Mouse (Mus musculus) lung, embryonic 15.5 days (tissue): ENCODE results near the gene Rnft2. TPM values are rescaled to one million over a fixed set of nuclear protein-coding genes. Genes with fewer than 3 reads are reported as not detected.

Source experiments
- ATAC-seq: fragments of 200-750 bp; cut with Nextera tagmentation; 2 replicates; pipeline ENCODE4 v1.8.0; 2017; ENCODE audit warnings: moderate number of reproducible peaks, borderline replicate concordance; ENCODE audit not compliant: low FRiP score, low TSS enrichment; ENCODE audit errors: extremely low read depth
- H3K27ac ChIP-seq: fragments of 300-500 bp; sonication (generic); 2 replicates; pipeline ENCODE4 v1.5.1; 2015; ENCODE audit warnings: moderate library complexity, mild to moderate bottlenecking, inconsistent platforms
- H3K27me3 ChIP-seq: fragments of 300-500 bp; sonication (generic); 2 replicates; pipeline ENCODE4 v1.6.1; 2015; ENCODE audit warnings: inconsistent platforms
- H3K36me3 ChIP-seq: fragments of 300-500 bp; sonication (generic); 2 replicates; pipeline ENCODE4 v1.6.1; 2015; ENCODE audit warnings: inconsistent platforms
- H3K4me1 ChIP-seq: fragments of 300-500 bp; sonication (generic); 2 replicates; pipeline ENCODE4 v1.6.1; 2015; ENCODE audit warnings: inconsistent platforms
- H3K4me2 ChIP-seq: fragments of 300-500 bp; sonication (generic); 2 replicates; pipeline ENCODE4 v1.6.1; 2015; ENCODE audit warnings: inconsistent platforms, mild to moderate bottlenecking, moderate library complexity
- H3K4me3 ChIP-seq: fragments of 300-500 bp; sonication (generic); 2 replicates; pipeline ENCODE4 v1.5.1; 2015; ENCODE audit warnings: mild to moderate bottlenecking, inconsistent platforms
- H3K9ac ChIP-seq: fragments of 300-500 bp; sonication (generic); 2 replicates; pipeline ENCODE4 v1.6.1; 2015; ENCODE audit warnings: inconsistent platforms
- H3K9me3 ChIP-seq: fragments of 300-500 bp; sonication (generic); 2 replicates; pipeline ENCODE4 v1.6.1; 2016; ENCODE audit warnings: inconsistent platforms
- WGBS: fragments of 180-500 bp; shearing (Covaris S2); methylation state at CpG from one replicate; pipeline ENCODE4 v1.1.7; 2015; 5-methylcytosine and 5-hydroxymethylcytosine counted together
- polyA plus RNA-seq: library from polyadenylated mRNA; unstranded; fragments of >200 nt; fragmentation: Nextera tagmentation; extraction: Ambion mirVana; gene quantifications from 2 replicates; pipeline ENCODE4 v1.2.1, GENCODE M21; 2015

The Rnft2 gene
- polyA plus RNA-seq, 1 experiment from 2014 or later: 2.6 TPM

DNA sequence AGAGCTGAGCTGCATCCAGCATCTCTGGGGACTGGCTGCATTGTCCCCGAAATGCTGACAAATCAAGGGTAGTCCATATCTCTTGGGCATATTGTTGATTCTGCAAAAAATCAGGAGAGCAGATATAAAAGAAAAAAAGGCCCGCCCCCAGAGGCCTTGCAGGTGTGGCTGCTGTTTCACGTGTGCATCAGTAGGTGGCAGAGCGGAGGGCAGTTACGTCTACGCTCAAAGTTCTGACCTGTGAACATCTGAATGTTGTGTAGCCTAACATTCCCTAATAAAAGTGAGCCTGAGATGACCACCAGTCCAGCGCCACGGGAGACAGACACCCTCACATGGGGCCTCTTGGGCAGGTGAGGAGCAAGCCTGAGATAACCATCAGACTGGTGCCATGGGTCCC lies 21.4 kb upstream of the Rnft2 start:
- Histone ChIP-seq H3K9ac (no peak overlapping the region), H3K9me3 (no peaks in the 10 kb centered on the region), H3K4me1 (peaks cover 9% of the 10 kb centered on the region), H3K36me3 (peaks cover 6% of the 10 kb centered on the region), H3K4me2 (no peak overlapping the region), H3K4me3 (no peak overlapping the region), H3K27ac (no peak overlapping the region), H3K27me3 (peaks cover 21% of the 10 kb centered on the region)
- ATAC-seq: no peak
- 31% methylated on average over 8 of the region's 8 CpGs for WGBS

DNA sequence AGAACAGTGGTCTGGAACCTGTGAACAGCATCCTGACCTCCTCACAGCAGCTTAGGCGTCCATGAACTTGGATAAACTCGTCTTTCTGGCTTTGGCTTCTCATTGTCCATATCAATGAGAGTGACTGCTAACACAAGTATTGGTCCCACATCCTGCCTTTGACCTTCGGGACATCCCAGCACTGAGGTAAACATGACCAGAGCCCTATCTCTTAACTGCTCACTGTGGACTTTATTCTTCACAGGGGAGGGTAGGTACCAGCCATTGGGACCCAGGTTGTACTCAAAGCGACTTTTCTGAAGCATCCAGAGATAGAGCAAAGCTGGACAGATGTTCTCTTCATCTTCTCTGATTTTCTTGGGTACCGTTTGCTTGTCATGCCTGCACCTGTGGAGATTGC lies 20.4 kb upstream of the Rnft2 start:
- no peak overlapping the region for H3K27ac ChIP-seq
- WGBS: 69% methylated on average over 5 of the region's 5 CpGs
- no peak for ATAC-seq

DNA sequence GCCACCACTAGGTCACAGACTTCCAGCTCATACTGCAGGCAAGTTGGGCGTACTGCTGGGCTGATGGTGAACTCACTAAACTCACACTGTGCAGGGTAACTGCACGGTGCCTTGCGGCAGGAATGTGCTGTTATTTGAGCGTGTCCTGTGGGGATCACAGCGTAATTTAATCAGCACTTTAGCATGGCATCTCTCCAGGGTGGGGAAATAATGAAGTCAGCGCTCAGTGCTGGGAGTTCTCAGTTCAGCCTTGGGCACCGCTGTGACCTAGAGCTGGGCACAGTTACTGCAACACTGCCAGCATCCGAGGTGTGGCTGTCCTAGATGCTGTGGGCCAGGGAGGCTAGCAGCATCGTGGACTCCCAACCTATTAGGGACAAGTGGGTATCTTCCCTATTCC lies 19.4 kb upstream of the Rnft2 start:
- no peak for ATAC-seq
- H3K4me3 ChIP-seq: no peak overlapping the region
- 78% methylated on average over 9 of the region's 9 CpGs for WGBS
- no peak overlapping the region for H3K9ac ChIP-seq
- H3K27ac ChIP-seq: no peak overlapping the region
- H3K9me3 ChIP-seq: no peaks in the 10 kb centered on the region
- H3K4me1 ChIP-seq: peaks cover 16% of the 10 kb centered on the region
- H3K27me3 ChIP-seq: peaks cover 2% of the 10 kb centered on the region; the same call in 1 of the 2 replicates
- H3K36me3 ChIP-seq: peaks cover 13% of the 10 kb centered on the region
- H3K4me2 ChIP-seq: no peak overlapping the region

More for the DNA sequence above, 20.4 kb upstream of the Rnft2 start:
- Histone ChIP-seq H3K36me3 (peaks cover 13% of the 10 kb centered on the region), H3K4me1 (peaks cover 7% of the 10 kb centered on the region), H3K27me3 (peaks cover 12% of the 10 kb centered on the region), H3K4me3 (no peak overlapping the region), H3K9ac (no peak overlapping the region), H3K9me3 (no peaks in the 10 kb centered on the region), H3K4me2 (no peak overlapping the region)

DNA sequence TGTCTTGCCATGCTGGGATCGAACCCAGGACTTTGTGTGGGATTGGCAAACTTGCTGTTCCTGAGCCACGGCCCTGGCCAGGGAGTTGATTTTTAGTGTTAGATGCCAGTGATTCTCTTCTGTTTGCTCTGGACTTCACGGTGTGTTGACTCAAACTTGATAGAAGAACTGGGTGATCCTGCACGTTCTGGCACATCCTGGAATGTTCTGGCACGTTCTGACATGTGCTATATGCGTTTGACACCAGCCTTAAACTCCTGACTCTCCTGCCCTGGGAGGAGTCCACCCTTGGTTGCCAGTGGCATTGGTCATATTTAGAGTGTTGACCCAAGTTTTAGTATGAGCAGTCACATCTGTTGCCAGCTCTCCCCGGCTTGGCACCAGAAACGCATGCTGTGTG lies 17.5 kb upstream of the Rnft2 start:
- Histone ChIP-seq H3K4me2 (no peak overlapping the region), H3K36me3 (peaks cover 14% of the 10 kb centered on the region), H3K4me3 (no peak overlapping the region), H3K27me3 (no peaks in the 10 kb centered on the region), H3K4me1 (peaks cover 19% of the 10 kb centered on the region), H3K9me3 (no peaks in the 10 kb centered on the region), H3K27ac (no peak overlapping the region), H3K9ac (no peak overlapping the region)
- no peak for ATAC-seq
- 75% methylated on average over 8 of the region's 8 CpGs for WGBS

DNA sequence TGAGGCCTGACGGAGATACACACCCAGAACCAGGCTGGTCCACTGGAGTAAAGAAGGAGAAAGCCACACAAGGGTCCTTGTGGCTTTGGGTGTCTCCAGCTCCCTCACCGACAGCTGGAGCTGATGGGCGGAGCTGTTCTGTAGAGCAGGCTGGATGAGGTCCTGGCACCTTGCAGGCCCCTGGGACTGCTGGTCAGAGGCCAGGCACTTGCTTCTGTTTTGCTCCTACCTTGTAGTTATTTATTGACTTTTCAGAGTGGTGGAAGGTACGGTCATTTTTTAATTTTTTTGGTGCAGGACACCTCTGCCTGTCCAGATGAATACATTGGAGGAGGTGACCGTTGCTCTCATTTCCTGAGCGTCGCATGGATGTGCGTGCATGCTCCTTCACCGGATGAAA lies 16.3 kb upstream of the Rnft2 start:
- no peaks in the 10 kb centered on the region for H3K9me3 ChIP-seq
- H3K4me2 ChIP-seq: no peak overlapping the region
- no peak overlapping the region for H3K4me3 ChIP-seq
- H3K4me1 ChIP-seq: peaks cover 19% of the 10 kb centered on the region
- ATAC-seq: no peak
- 87% methylated on average over 9 of the region's 9 CpGs for WGBS
- peaks cover 25% of the 10 kb centered on the region for H3K36me3 ChIP-seq
- H3K27ac ChIP-seq: no peak overlapping the region
- no peaks in the 10 kb centered on the region for H3K27me3 ChIP-seq
- no peak overlapping the region for H3K9ac ChIP-seq

DNA sequence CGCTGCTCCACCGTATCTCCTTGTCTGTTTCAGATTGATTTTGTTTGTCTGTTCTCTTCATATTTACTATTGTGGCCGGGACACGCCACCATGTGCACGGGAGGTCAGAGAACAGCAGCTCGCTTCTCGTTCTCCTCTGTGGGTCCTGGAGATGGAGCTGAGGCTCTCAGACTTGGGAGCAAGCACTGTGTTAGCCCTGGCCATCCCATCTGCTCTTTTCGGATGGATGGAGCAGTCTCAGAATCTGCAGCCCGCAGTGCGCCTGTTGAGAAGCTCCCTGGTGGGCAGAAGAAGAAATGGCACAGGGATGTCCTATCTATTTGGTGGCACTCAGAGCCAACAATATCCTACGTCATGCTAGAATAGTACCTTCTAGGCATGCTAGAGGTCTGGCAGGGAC lies 15.7 kb upstream of the Rnft2 start:
- no peak overlapping the region for H3K4me3 ChIP-seq
- no peak overlapping the region for H3K4me2 ChIP-seq
- peaks cover 19% of the 10 kb centered on the region for H3K4me1 ChIP-seq
- ATAC-seq: no peak
- H3K27me3 ChIP-seq: no peaks in the 10 kb centered on the region
- H3K9me3 ChIP-seq: no peaks in the 10 kb centered on the region
- H3K27ac ChIP-seq: no peak overlapping the region
- 85% methylated on average over 11 of the region's 11 CpGs for WGBS
- peaks cover 25% of the 10 kb centered on the region for H3K36me3 ChIP-seq
- H3K9ac ChIP-seq: no peak overlapping the region

DNA sequence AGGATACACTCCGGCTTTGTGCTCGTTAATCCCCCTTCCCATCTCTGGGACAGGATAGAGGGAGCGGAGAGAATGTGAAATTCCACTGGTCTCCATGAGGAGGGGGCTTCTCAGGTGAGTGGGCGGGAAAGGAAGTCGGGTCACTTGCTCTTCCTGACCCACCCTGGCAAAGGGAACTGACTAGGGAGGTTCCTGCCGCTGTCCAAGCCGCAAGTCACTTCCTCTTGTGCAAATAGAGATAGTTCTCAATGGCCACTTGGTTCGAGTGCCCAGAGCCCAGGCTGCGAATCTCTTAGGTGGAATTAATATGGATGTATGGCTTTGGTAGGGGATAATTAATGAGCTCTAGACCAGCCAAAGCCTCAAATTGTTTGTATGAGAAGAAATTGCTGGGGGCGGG lies 15.1 kb upstream of the Rnft2 start:
- H3K27ac ChIP-seq: peak overlapping the region; percentile 21; the same call in 1 of the 2 replicates
- H3K4me3 ChIP-seq: no peak overlapping the region
- 0 out of 2 replicates have a peak overlapping the region, but pooled peaks have one; percentile 7 for H3K4me2 ChIP-seq
- no peak overlapping the region for H3K9ac ChIP-seq
- H3K27me3 ChIP-seq: no peaks in the 10 kb centered on the region
- H3K4me1 ChIP-seq: peaks cover 19% of the 10 kb centered on the region
- whole genome bisulfite sequencing: 60% methylated on average over 10 of the region's 10 CpGs
- no peak for ATAC-seq
- no peaks in the 10 kb centered on the region for H3K9me3 ChIP-seq
- peaks cover 25% of the 10 kb centered on the region for H3K36me3 ChIP-seq

DNA sequence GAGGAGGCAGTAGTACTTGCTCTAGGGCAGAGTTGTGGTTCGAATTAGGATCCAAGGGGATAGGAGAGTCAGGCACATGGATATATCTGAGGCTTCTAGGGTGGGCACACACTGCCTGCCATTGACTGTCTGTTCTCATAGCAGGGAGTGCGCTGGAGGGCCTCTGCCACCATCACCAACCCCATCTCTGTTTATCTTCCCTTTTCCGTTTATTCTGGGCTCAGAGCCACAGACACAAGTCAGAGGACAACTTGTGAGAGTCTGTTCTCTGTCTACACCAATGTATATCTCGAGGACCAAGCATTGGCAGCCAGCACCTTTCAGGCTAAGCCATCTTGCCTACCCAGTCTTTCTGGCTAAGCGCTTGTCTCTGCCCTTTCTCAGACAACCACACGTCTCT lies 14.7 kb upstream of the Rnft2 start:
- Histone ChIP-seq H3K9ac (no peak overlapping the region), H3K4me1 (peaks cover 19% of the 10 kb centered on the region), H3K4me3 (no peak overlapping the region), H3K4me2 (0 out of 2 replicates have a peak overlapping the region, but pooled peaks have one; percentile 7), H3K36me3 (peaks cover 25% of the 10 kb centered on the region), H3K27me3 (no peaks in the 10 kb centered on the region), H3K27ac (peak overlapping the region; percentile 21; the same call in 1 of the 2 replicates), H3K9me3 (no peaks in the 10 kb centered on the region)
- ATAC-seq: 0 out of 2 replicates have a peak, but pooled peaks have one; percentile 2
- 63% methylated on average over 6 of the region's 6 CpGs for WGBS

DNA sequence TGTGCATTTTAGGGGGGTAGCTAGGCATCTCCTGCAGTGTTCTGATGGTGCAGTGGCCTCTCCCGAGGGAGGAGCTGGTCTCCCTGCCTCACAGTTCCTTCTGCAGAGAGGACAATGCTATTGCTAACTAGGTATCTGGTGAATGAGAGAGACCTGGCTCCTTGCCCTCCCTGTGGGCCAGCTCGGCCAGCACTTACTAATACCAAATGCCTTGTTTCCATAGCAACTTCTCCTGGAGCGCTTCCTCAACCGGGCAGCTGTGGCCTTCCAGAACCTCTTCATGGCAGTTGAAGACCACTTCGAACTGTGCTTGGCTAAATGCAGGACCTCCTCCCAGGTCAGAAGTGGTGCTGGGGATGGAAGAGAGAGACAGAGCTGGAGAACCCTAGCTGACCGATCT lies 14.2 kb upstream of the Rnft2 start:
- H3K4me1 ChIP-seq: peaks cover 19% of the 10 kb centered on the region
- WGBS: 47% methylated on average over 6 of the region's 6 CpGs
- no peak overlapping the region for H3K27ac ChIP-seq
- no peak overlapping the region for H3K4me3 ChIP-seq
- H3K27me3 ChIP-seq: no peaks in the 10 kb centered on the region
- no peak for ATAC-seq
- no peaks in the 10 kb centered on the region for H3K9me3 ChIP-seq
- H3K36me3 ChIP-seq: peaks cover 25% of the 10 kb centered on the region
- H3K4me2 ChIP-seq: no peak overlapping the region
- H3K9ac ChIP-seq: no peak overlapping the region

DNA sequence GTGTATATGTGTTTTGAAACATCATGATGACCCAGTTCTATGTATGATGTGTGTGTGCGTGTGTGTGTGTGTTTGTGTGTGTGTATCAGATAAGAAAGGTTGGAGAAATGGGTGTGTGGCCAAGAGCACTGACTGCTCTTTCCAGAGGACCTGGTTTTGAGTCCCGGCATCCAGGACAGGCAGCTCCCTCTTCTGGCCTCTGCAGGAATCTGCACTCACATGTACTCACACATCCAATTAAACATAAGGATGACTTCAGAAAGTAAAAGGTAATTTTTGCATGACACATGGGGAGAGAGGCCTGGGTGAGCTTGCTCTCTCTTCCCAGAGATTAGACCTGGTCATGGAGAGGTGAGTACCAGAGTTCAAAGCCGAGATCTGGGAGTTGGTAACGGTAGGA lies 12.1 kb upstream of the Rnft2 start:
- Histone ChIP-seq H3K9me3 (no peaks in the 10 kb centered on the region), H3K27me3 (no peaks in the 10 kb centered on the region), H3K4me1 (peaks cover 19% of the 10 kb centered on the region), H3K4me3 (no peak overlapping the region), H3K4me2 (no peak overlapping the region), H3K27ac (no peak overlapping the region), H3K9ac (no peak overlapping the region), H3K36me3 (peaks cover 25% of the 10 kb centered on the region)
- 93% methylated on average over 4 of the region's 4 CpGs for WGBS
- no peak for ATAC-seq

DNA sequence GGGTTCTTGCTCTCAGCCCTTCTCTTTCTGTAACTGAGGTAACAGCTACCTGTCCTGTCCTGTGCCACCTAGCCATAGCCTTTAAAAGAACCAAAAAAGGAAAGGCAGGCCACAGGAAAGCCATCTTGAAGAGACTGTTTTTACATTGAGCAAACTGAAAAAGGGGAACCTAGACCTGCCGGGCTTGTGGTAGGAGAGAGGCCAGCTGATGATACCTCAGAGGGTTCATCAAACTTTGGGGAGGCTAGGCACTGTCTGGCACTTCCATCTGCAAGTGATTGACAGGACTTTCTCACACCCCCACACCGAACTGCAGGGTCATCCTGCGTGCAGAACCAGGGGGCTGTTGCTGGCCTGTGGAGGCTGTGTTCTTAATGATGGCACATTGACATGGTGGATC lies 8.6 kb upstream of the Rnft2 start:
- H3K4me3 ChIP-seq: no peak overlapping the region
- H3K9ac ChIP-seq: no peak overlapping the region
- no peak overlapping the region for H3K27ac ChIP-seq
- H3K4me1 ChIP-seq: peaks cover under 1% of the 10 kb centered on the region
- no peaks in the 10 kb centered on the region for H3K27me3 ChIP-seq
- H3K36me3 ChIP-seq: peaks cover 16% of the 10 kb centered on the region; the same call in 1 of the 2 replicates
- no peak overlapping the region for H3K4me2 ChIP-seq
- no peak for ATAC-seq
- WGBS: 87% methylated on average over 3 of the region's 3 CpGs
- no peaks in the 10 kb centered on the region for H3K9me3 ChIP-seq

DNA sequence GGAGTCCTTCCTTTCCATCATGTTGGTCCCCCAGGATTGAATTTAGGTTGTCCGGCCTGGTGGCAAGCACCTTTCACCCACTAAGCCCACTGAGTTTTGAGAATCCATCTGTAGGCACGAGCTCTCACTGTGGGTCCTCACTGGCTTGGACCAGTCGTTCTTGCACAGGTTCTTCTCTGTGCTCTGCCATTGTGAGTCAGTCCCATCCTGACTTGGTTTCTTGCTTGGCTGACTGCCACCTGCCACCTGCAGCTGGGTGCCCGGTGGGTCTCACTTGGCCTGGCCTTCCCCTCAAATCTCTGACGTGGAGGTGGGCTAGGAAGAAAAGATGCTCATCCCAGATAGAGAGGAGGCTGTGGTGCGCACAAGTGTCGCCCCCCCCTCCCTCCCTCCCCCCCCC lies 6.1 kb upstream of the Rnft2 start:
- no peak overlapping the region for H3K4me2 ChIP-seq
- WGBS: 77% methylated on average over 6 of the region's 7 CpGs
- H3K4me3 ChIP-seq: no peak overlapping the region
- H3K27ac ChIP-seq: no peak overlapping the region
- H3K36me3 ChIP-seq: 0 out of 2 replicates have a peak, but pooled peaks cover 4% of the 10 kb centered on the region
- H3K9me3 ChIP-seq: no peaks in the 10 kb centered on the region
- no peak for ATAC-seq
- H3K27me3 ChIP-seq: no peaks in the 10 kb centered on the region
- no peak overlapping the region for H3K9ac ChIP-seq
- peaks cover 4% of the 10 kb centered on the region for H3K4me1 ChIP-seq

DNA sequence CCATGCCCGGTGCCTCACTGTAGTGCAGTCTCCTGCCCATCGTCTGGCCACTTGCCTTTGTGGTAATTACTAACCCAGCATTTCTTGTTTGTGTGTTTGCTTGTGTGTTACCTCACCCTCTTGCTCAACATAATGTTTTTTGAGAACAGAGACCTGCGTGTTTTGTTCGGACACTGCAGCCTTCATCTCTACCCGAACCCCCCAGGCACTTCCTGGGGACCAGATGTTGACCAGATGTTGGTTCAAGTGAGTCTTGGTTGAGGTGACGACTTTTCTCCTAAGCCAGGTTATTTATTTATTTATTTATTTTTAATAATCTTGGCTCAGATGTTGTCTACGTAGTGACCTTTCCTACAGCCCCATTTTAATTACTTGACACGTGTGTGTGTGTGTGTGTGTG lies 2.5 kb upstream of the Rnft2 start:
- 0 out of 2 replicates have a peak, but pooled peaks cover 4% of the 10 kb centered on the region for H3K36me3 ChIP-seq
- ATAC-seq: no peak
- H3K4me3 ChIP-seq: no peak overlapping the region
- no peaks in the 10 kb centered on the region for H3K27me3 ChIP-seq
- H3K9me3 ChIP-seq: no peaks in the 10 kb centered on the region
- WGBS: 86% methylated on average over 8 of the region's 8 CpGs
- H3K4me1 ChIP-seq: peaks cover 12% of the 10 kb centered on the region
- H3K27ac ChIP-seq: no peak overlapping the region
- no peak overlapping the region for H3K4me2 ChIP-seq
- H3K9ac ChIP-seq: no peak overlapping the region
